Mouse (Mus musculus) right cerebral cortex, postnatal 4 days (tissue): Measurements from ENCODE around the gene Ogfod3.

ENCODE experiments used
- DNase-seq: peaks from one replicate; pipeline ENCODE4 v3.0.0-alpha.2; 2022

Ogfod3 gene

GRCm38 (mm10) chr11:121198622-121199021, 5.9 kb downstream of the Ogfod3 start:
- DNase-seq = no peak

DNA sequence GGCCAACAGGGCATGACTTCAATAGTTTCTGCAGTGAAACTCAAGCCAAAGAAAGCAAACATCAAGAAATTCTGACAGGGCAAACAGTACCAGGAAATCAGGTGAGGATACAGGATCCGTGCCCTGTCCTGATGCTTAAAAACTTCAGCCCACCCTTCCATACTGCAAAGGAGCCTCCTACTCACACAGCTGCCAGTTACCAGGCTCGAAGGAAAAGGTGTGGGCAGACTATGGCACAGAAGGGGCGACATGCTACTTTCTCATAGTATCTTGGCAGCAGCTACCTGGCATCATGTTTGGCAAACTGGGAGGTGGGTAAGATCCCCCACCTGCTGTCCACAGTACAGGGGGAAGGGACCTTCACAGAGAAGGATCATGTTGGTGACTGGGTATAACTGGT, 11.1 kb downstream of the Ogfod3 start:
- no peak for DNase-seq

GRCm38 (mm10) chr11:121192742-121193141, 11.8 kb downstream of the Ogfod3 start:
- DNase-seq = no peak

- DNase-seq = no peak
Observed at GRCm38 (mm10) chr11:121189681-121190080, 14.8 kb downstream of the Ogfod3 start.

DNA sequence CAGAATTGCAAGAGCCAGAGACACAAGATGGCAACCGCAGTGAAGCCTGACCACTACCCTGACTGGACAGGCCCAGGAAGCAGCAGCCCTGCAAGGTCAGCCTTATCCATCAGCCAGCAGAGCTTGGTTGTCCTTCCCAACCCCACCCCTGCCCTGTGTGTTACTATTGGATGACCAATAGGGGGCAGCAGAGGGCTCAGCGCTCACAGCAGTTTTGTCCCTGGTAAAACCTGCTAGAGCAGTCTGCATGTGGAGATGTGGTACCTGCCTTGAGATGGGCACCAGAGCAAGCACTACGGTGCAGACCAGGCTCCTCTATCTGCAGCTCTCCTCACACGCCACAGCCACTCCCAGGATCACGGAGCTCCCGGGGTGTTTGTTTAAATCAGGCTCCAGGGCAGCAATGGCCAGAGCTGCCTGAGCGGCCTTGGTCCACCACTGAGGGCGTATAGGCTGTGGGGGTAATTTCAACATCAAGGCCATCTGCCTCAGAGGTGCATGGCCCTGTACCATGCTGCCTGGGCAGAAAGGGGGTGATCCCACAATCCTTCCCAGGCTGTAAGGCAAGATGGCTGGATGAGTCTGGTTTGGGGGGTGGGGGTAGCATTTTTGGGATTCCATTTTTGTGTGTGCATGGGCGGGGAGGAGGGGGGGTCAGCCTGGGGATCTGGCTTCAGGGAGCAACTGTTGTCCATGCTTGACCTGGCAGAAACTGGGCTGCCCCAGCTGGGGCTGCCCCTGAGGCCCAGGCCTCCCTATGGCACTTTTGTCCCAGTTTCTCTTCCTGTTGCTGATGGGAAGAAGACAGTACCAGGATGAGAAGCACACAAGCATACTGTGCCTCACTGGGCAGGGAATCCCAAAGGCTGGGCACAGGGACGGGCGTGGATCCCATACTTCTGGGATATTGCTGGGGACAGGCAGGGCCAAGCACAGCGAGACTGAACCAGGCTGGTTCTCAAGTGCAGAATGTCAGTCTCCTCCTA, 27.9 kb downstream of the Ogfod3 start:
- DNase-seq = peak; percentile 40

DNA sequence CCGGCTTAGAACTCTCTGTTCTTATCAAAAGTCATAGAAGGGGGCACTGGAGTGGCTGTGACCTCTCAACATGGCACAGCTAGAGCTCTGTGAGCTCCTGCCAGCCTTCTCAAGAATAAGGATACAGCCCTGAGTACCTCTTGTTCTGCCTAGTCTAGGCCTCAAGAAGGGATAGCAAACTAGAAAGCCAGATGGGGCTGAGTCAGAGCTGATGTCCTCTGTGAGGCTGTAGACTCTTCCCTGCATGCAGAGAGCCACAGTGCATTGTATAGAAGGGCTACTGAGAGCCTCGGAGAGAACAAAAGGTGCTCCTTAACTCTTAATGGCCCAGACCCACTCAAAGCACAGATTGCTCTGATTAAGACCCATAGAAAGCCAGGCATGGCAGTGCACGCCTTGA, 30.3 kb downstream of the Ogfod3 start:
- DNase-seq = no peak

DNA sequence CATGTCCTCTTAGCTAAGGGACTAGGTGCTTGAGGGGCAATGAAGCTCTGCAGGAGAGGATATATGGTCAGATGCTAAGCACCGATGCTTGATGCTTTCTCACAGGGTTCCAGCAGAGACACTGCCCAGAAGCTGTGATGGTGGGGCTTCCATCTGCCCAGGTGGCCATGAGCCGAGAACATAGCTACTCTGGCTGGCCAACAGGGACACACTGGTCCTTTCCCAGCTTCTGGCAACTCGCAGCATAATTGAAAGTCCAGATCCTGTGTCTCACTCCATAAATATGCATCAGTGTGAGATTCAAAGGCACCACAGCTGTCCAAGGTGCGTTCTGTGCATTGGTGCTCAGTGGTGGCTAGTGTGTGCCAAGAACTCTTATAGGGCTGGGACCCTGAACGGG, 31.3 kb downstream of the Ogfod3 start:
- no peak for DNase-seq

DNA sequence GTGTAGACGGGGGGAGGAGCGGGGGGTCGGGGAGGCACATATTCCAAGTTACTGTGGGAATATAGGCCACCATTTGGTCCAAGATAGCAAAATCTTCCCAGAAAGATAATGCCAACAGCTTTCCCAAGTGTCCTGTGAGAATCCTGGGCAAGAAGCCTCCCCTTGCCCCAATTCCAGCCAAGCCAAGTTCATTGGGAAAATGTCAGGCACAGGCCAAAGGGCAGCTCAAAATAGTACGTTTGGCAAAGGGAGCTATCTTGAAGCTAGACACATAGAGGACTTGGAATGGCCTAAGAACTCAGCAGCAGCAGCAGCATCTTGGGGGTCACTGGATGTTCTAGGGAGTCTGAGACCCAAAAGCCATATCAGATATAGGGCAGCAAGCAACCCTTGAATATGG, 40.8 kb downstream of the Ogfod3 start:
- DNase-seq = no peak

DNA sequence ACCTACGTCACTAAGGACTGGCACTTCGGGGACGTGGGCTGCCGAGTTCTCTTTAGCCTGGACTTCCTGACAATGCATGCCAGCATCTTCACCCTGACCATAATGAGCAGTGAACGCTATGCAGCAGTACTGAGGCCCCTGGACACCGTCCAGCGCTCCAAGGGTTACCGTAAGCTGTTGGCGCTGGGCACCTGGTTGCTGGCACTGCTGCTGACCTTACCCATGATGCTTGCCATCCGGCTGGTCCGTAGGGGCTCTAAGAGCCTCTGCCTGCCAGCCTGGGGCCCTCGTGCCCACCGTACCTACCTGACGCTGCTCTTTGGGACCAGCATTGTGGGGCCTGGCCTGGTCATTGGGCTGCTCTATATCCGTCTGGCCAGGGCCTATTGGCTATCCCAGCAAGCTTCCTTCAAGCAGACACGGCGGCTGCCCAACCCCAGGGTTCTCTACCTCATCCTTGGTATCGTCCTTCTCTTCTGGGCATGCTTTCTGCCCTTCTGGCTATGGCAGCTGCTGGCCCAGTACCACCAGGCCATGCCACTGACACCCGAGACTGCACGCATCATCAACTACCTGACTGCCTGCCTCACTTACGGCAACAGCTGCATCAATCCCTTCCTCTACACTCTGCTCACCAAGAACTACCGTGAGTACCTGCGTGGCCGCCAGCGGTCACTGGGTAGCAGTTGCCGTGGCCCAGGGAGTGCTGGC, 43.7 kb downstream of the Ogfod3 start:
- no peak for DNase-seq

GRCm38 (mm10) chr11:121159971-121160370, 44.5 kb downstream of the Ogfod3 start, which contains the start of gene Uts2r:
Uts2r (plus strand) TSS chr11:121160271.
- DNase-seq = no peak

- peak; percentile 26 for DNase-seq
Observed at GRCm38 (mm10) chr11:121156411-121156891, 48.1 kb downstream of the Ogfod3 start.

DNA sequence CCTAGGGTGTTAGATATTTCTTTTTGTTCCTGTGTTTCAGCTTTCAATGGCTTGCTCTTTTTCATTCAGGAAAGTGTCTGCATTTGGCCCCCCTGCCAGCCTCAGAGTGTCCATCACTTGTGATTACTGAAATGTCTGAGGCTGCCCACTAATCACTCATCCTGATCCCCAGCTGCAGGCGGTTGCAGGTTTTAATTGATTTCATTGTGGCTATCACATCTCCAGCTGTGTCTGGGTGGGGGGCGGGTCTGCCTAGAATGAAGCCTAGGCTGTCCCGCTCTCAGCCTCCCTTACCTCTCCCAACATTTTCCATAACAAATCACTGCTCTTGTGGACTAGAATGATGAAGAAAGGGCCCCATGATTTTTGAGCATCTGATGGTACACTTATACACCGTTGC, 50.3 kb downstream of the Ogfod3 start:
- no peak for DNase-seq

- DNase-seq = no peak
Observed at GRCm38 (mm10) chr11:121148193-121148592, 56.3 kb downstream of the Ogfod3 start.

GRCm38 (mm10) chr11:121145865-121146264, 58.6 kb downstream of the Ogfod3 start, which contains the start of gene Tex19.1:
Tex19.1 (plus strand) TSS chr11:121146143.
- no peak for DNase-seq

DNA sequence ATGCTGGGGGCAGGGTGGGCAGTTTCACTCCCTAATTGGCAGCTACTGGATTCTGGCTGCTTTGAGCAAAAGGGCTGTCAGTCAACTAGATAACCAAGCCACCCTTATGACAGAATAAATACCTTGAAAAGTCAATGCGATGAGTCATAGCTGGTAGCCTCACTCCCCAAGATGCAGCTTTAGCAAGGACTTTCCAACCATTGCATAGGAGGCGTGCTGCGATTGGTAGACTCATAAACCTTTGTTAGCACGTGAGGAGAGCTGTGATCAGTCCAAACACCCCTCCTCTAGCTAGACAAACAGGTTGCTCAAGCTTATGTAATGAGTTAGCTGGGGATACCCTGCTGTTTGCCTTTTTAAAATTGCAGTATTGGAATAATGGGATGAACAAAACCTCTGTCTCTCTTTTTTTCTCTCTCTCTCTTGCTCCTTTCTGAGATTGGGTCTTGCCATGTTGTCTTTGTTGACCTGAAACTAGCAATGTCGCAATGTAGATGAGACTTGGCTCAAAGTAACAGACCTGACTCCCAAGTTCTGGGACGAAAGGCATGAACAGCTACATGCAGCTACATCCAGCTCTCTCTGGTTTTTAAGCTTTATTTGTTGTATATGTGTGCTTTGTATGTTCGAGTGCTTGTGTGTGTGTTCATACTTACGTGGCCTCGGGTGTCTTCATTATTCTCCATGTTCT, 61.0 kb downstream of the Ogfod3 start:
- no peak for DNase-seq

- no peak for DNase-seq
Observed at GRCm38 (mm10) chr11:121138732-121139131, 65.8 kb downstream of the Ogfod3 start.

- no peak for DNase-seq
Observed at GRCm38 (mm10) chr11:121137682-121138081, 66.8 kb downstream of the Ogfod3 start.

DNA sequence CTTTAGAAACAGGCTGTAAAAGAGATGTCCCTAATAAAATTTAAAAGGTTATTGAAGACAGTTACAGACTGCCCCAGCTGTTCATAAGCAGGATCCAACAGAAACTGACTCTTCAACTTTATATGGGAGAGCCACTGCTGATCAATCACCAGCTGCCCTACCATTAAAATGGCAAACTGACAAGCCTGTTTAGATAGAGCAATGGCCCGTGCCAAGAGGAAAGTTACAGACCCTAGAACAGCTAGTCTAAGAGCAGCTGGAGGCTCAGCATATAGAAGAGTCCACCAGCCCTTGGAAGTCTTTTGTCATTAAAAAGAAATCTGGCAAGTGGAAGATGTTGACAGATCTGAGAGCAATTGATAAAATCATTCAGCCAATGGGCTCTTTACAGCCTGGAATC, 69.9 kb downstream of the Ogfod3 start:
- DNase-seq = no peak

- DNase-seq = no peak
Observed at GRCm38 (mm10) chr11:121129616-121130015, 74.9 kb downstream of the Ogfod3 start.
